Mouse (Mus musculus) embryonic stem cell, embryonic (primary cell): ENCODE results near the gene Grin2a.

Source experiments
- CTCF ChIA-PET, 4 experiments: fragments of 300-600 bp in 2 of 4; fragments of 350-600 bp in 2 of 4; sonication (Branson Sonifier 250); formaldehyde crosslinking; loops; one replicate each; lab custom pipeline; 2022; ENCODE audit warnings: inconsistent platforms in 2 of 4; lab: Charles Lee
- POLR2A ChIA-PET, 4 experiments: fragments of 300-600 bp in 2 of 4; fragments of 350-600 bp in 2 of 4; sonication (Branson Sonifier 250); formaldehyde crosslinking; loops; one replicate each; lab custom pipeline; 2022; ENCODE audit warnings: antibody characterized with exemption in 4 of 4, inconsistent platforms in 1 of 4; lab: Charles Lee

Gene Grin2a

DNA sequence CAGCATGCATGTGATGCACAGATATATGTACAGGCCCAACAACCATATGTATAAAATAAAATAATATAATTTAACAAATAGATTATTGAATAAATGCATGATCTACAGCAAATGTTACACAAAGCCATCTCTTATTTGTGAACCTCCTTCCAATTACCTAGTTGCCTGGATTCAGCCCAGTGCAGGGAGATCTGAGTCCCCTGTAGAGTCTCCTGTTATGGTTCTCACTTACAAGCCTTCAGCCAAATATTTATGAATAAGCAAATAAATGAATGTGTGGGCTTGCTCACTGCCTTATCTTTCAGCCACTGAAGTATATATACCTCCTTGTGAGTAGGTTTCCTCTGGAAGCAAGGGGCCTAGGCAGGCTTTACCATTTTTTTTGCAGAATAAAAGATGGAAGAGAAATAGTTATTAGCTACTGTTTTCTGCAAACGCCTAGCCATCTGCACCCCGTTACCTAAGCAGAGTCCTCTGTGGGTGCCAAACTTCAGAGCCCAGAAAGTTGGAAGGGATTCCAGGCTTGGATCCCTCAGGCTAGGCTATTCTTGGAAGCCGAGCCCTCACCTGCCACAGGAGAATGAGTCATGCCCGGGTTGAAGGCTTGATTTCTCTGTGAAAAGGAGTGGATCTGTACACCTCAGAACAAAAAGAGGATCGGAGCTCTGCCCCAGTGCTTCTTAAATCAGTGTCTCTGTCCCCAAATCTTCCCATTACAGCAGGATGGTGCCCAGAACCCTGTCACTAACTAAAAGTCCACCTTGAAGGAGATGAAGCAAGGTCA is 92.5 kb downstream of the Grin2a start:
- POLR2A ChIA-PET, result interaction anchor here in 1 of 4 experiments (0.9 kb wide), 1 partner anchor 198 kb away, joined by 3 read pairs; no protein-coding TSS in a partner anchor

DNA sequence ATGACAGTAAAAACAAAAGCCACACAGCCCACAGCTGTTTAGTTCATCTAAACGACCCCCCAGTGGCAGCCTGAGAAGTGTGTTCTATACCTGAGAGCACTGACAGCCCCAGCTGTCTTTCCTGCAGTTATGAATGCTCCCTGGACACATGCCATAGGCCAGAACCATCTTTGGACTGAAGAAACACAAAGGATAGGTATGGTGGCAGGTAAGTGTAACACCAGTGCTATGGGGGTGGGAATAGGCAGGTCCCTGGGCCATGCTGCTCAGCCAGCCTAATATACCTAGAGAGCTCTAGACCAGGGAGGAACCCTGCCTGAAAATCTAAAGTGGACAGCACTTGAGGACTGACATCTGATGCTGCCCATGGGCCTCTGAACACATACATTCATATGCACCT is 93.9 kb downstream of the Grin2a start:
- ChIA-PET CTCF (no interaction called here), POLR2A (no interaction called here)

More for the DNA sequence above, 92.5 kb downstream of the Grin2a start:
- CTCF ChIA-PET, result no interaction called here

DNA sequence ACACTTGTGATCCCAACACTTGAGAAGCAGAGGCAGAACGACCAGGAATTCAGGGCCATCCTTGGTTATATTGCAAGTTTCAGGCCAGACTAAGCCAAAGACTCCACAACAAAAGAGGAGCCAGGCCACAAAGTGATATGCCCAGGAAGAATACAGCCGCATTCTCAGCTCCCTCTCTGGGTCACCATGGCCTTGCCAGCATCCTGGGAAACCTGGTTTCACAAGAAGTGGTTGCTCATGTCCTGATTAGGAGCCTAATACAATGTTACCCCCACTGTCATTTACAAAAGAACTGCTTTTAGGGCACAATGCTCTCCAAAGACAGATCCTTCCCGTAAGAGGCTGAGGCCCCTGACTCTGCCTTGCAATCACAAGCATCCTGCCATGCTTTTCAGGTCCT is 94.4 kb downstream of the Grin2a start:
- CTCF ChIA-PET, result no interaction called here
- POLR2A ChIA-PET, result no interaction called here

DNA sequence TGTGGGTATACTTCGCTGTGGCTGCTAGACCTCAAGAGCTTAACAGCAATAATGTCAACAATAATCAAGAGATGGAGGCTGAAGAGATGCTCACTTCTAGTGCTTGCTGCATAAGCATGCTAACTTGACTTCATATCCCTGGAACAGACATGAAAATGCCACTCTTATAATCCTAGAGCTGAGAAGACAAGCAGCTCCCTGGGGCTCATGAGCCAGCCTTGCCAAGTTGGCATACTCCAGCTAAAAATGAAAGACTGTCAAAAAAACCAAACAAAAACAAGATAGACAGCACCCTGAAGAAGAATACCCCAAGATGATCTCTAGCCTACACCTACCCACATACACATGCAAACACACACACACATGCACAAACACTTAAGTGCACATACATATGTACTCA is 95.2 kb downstream of the Grin2a start:
- POLR2A ChIA-PET, result no interaction called here
- CTCF ChIA-PET, result no interaction called here

DNA sequence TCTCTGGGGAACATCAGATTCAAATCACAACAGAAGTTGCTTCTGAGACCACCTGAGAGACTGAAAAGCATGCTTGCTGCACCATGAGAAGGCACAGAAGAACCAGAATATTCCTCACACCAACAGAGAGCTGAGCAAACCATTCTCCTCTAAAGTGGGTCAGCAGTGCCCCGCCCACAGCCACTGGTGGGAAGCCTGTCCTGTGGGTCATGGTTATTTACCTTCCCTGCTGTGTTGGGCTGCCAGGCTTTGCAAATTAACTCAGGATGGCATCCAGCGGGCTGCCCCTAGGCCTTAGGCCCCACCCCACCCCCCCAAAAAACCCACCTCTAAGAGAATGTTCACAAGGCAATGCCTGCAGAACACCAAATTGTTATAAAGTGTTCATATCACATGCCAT is 96.2 kb downstream of the Grin2a start:
- POLR2A ChIA-PET, result no interaction called here
- CTCF ChIA-PET, result no interaction called here

DNA sequence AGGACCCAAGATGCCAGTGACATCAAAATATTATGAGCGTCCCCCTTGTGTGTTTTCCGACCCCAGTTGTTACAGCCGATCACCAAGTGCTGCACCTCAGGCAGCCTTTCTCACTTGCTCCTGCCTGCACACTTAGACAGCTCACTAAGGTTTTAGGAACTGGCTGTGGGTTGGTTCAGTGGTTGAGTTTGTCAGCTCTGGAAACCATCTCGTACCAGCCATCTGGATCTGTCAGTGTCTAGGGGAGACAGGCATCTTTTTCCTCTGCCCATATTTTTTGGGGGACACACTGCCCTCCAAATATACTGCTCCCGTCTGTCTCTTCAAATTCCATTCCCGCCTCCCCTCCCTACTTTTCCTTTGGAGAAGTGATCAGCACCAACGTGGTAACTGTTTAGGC is 99.8 kb downstream of the Grin2a start:
- CTCF ChIA-PET, result interaction anchor here in 2 of 4 experiments (0.7 to 0.8 kb wide), 2 partner anchors 13 to 114 kb away, joined by 3 read pairs; no protein-coding TSS in a partner anchor
- POLR2A ChIA-PET, result no interaction called here

DNA sequence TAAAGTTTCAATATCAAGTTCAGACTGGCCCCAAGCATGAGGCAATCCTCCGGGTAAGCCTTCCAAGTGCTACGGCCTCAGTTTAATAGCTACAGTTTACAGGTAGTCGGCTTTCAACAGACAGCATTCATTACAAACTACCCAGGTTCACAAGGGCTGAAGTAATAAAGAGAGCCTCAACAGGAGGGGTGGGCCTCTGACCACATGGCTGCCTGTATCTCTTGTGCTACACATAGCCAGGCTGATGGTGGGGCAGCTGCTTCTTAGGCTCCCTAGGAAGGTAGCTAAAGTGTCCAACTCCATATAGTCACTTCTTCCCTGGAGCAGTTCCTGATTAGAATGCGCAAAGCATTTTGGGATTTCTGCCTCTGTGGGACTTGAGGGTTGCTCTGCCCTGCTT is 109.2 kb downstream of the Grin2a start:
- POLR2A ChIA-PET, result interaction anchor here in 2 of 4 experiments (0.6 to 0.7 kb wide), 2 partner anchors 110 to 744 kb away, joined by 3 read pairs; no protein-coding TSS in a partner anchor

DNA sequence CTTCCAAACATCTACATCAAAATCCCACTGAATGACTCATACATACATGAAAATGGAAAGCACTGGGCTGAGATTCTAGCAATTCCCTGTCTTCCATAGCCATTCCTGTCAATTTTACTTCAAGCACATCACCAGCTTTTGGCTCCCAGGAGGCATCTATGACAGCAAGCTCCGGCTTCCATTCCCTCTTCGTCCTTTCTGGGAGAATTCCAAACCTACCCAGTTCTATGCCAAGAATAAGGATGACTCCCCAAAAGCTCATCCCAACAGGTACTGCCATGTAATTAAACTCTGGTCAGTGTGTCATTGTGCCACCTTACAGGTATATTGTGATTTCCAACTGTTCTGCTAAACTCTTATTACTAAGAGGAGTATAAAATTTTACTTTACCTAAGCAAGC is 111.2 kb downstream of the Grin2a start:
- POLR2A ChIA-PET, result no interaction called here
- CTCF ChIA-PET, result no interaction called here

More for the DNA sequence above, 109.2 kb downstream of the Grin2a start:
- CTCF ChIA-PET, result no interaction called here

DNA sequence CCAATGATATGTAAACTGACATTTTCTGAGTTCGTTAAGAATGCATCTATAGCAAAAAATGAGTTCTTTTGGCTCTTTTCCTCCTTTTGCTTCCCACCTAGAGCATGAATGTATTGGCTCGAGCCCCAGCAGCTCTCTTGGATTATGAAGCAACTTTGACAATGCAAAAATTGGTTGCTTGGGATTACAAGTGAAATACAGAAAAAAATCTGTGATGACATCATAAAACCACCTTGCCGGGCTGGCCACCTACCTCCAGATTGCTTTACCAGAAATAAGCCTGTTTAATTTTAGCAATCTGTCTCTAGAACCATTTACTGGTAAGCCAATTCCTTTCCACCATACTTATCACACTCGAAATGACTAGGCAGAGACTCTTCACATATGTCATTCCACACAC is 112.9 kb downstream of the Grin2a start:
- ChIA-PET POLR2A (no interaction called here), CTCF (interaction anchor here in 1 of 4 experiments (0.6 kb wide), 1 partner anchor 13 kb away, joined by 3 read pairs; no protein-coding TSS in a partner anchor)

DNA sequence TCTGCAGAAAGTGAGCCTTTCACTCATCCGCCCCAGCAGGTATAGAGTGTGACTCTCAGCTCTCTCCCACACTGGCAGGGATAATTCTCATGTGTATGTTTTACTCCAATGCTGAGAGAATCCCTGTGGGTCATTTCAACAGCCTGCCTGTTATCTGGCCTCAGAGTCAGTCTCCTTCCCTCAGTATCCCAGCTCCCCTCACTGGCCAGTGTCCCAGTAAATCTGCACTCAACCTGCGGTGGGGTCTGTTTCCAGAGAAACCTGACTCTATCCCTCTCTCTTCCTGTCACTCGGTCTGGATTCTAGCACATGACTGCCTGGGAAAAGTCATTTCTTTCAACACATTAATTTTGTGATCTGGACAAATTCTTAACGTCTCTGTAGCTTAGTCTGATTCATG is 122.4 kb downstream of the Grin2a start:
- POLR2A ChIA-PET, result interaction anchor here in 1 of 4 experiments (0.5 kb wide), 1 partner anchor 1657 kb away, joined by 3 read pairs; no protein-coding TSS in a partner anchor
- CTCF ChIA-PET, result interaction anchor here in 1 of 4 experiments (1.0 kb wide), 1 partner anchor 864 kb away, joined by 3 read pairs; no protein-coding TSS in a partner anchor

DNA sequence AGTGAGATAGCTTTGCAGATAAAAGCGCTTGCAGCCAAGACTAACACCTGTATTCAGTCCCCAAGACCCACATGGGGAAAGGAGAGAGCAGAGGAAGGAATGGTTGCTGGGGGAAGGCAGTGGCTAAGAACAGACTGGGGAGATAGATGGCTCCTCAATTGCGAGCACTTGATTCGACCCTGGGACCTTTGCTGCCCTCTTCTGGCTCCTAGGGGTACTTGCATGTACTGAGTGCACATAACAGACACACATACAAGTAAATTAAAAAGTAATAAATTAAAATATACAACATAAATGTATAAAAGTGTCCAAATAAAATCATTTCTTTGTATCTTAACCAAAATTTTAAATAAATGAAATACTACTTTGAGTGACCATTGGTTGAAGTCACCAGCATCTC is 129.7 kb downstream of the Grin2a start:
- ChIA-PET CTCF (interaction anchor here (0.6 to 1.6 kb wide), 11 partner anchors 9 to 982 kb away, joined by 3 to 4 read pairs (median 3); no protein-coding TSS in a partner anchor), POLR2A (no interaction called here)

DNA sequence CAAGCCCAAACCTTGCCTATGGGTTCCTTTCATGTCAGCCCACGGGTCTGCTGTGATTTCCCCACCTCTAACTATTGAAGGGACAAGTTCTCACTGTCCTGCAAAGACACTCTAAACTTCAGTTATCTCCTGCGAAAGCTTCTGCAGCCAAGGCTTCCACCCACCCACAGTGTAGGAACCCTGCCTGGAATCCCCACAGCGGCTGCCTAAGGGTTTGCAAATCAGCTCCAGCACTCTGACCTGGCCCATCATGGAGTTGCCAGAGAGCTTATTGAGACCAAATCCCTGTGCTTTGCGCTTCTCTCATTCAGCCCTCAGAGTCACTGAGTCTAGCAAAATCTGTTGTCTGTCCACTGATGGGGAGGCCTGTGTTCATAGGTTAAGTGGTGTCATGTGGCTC is 130.3 kb downstream of the Grin2a start:
- POLR2A ChIA-PET, result no interaction called here

DNA sequence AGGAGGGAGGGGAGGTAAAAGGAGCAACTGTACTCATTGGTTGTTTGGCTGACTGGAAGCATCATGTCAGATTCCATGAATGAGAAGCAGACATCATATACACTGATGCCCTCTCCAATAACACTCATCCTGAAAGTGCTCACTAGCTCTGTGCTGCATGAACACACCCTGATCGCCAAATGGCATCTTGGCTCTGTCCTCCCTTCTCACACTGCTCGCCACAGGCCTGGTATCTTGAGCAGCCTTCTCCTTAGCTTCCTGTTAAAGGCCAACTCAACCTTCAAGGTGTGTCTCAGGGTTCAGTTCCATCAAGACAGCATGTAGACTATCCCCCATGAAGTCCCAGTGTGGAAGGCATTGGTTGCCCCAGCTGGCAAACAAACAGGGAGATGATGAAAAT is 137.6 kb downstream of the Grin2a start:
- POLR2A ChIA-PET, result interaction anchor here in 1 of 4 experiments (1.0 kb wide), 1 partner anchor 823 kb away, joined by 3 read pairs; no protein-coding TSS in a partner anchor
- CTCF ChIA-PET, result interaction anchor here in 1 of 4 experiments (0.6 kb wide), 1 partner anchor 562 kb away, joined by 3 read pairs; no protein-coding TSS in a partner anchor

More for the DNA sequence above, 130.3 kb downstream of the Grin2a start:
- CTCF ChIA-PET, result interaction anchor here in 1 of 4 experiments (0.7 to 1.6 kb wide), 3 partner anchors 114 to 856 kb away, joined by 3 to 4 read pairs (median 3); no protein-coding TSS in a partner anchor

DNA sequence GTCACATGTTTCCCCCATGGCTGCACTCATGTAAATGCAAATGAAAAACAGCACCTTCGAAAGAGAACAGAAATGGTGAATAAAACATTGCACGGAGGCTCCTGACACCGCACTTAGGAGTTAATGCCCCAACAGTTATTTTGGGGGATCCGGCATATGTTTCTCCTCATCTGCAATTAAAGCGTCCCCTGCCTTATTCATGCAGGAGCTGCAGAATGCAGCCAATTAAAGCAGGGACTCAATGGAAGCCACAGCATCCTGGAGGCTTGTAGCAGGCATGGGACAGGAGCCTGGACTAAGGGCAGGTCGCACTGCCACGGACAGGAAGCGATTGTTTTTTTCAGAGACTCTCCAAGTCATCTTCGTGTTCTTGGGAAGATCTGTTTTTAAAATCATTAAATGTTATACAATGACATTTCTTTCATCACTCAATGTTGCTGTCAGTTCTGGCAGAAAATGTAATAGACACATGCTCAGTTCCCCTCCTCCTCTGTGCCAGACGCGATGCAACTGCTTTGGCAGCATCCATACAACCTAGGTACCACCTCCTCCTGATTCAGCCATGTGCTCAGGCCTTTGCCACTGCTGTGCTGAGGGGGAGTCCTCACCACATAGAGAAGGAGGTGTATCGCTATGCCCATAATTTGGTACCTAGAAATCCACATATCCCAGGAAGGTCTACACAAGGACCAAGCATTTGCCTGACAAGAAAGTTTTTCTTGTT is 143.9 kb downstream of the Grin2a start:
- POLR2A ChIA-PET, result no interaction called here
- CTCF ChIA-PET, result no interaction called here

DNA sequence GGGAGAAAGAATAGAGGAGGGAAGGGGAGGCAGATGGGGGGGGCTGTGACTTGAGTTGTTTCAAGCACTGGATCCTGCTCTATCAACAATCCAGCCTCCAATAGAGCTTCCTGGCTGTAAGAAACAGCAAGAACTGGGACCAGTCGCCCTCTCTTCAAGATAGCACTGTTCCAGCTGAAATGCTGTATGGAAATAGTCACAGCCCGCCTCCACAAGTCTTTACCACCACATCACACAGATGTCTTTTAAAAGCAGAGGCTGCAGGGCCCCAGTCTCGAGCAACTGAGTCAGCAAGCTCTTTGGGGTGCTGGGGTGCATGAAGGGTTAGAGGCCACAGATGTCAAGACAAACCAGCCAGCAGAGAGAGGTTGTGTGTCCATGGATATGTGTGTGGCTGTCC is 153.9 kb downstream of the Grin2a start:
- POLR2A ChIA-PET, result no interaction called here

DNA sequence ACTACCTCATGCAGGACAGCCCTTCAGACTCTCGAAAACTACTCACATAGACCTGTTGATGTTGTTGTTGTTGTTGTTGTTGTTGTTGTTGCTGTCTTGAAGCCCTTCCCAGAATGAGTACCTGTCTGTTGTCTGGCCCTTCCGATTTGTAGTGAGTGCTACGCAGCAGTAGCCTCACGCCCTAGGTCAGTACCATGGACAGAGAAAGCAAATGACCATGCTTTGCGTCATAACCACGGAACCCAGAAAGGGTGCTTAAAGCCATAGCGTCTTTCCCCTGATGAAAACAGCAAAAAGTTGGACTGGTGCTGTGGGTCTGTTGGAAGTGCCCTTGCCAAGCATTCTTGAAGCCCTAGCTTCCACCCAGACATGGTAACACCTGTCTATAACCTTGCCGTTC is 158.8 kb downstream of the Grin2a start:
- ChIA-PET CTCF (no interaction called here), POLR2A (no interaction called here)

More for the DNA sequence above, 153.9 kb downstream of the Grin2a start:
- CTCF ChIA-PET, result no interaction called here

DNA sequence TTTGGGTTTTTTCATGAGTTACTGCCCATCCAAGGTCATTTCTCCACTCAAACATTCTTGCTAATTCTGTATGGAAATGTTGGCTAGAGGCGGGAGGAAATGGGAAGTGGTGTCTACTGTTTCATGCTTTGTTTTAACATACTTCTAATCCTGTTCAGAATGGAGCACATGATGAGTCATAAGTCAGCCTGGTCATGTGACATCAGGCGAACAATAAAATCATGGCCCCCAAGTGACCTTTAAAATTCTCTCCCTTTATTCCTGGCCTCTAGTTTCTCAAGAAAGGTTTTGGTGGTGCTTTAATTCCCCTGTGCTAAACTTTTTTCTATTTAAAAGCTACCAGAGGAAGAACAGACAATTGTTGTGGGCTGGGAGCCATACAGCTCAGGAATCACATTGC is 161.1 kb downstream of the Grin2a start:
- ChIA-PET POLR2A (no interaction called here), CTCF (no interaction called here)

DNA sequence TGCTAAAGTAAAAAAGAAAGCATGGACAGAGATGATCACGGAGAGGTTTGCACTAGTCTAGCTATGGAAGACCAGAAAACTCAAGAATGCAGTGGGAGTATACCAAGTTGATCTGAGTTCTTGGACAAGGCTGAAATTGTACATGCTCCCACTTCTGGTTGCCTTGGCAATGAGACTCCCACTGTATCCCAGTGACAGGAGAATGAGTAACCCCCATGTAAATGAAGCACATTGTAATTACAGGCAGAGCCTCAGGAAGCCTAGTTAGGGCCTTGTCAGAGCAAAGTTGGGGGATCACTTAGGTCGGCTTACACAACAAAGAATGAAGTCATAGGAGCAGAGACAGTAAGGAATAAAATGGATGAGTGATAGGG is 170.3 kb downstream of the Grin2a start:
- CTCF ChIA-PET, result no interaction called here
- POLR2A ChIA-PET, result no interaction called here

DNA sequence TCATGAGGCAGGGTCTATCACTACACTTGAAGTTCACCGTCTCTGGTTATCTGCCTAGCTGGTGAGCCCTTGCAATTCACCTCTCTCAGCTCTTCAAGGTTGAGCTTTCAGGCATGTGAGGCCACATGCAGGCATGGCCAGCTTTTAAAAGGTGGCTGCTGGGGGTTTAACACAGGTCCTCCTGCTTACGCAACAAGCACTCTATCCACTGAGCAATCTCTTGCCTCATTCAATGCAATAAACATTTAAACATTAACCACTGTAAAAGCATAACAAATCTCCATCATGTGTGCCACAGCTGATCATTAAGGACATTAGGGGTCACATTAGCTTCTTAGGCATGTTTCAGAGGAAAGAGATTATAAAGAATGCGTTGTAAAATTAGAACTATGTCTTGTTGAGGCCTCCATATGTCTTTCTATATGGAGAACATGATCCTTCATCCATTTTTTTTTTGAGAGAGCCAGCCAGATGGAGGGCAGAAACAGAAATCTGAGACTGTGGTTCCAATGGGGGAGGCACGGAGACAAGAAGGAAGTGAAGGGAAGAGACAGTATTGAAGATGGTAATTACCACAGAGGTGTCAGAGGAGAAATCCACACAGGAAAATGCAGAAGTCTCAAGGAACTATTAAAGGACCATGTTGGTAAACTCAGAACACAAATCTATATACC is 170.8 kb downstream of the Grin2a start:
- POLR2A ChIA-PET, result no interaction called here

More for the DNA sequence above, 170.8 kb downstream of the Grin2a start:
- CTCF ChIA-PET, result no interaction called here
